Mouse (Mus musculus) C2C12 (cell line): ENCODE results near the gene Asic2. TPM values are rescaled to one million over a fixed set of nuclear protein-coding genes. Genes with fewer than 3 reads are reported as not detected.

Experiments used
- H3K27me3 ChIP-seq: one replicate; pipeline ENCODE4 v1.6.1; 2011; ENCODE audit not compliant: control insufficient read depth, insufficient read depth, insufficient read length
- H3K36me3 ChIP-seq: one replicate; pipeline ENCODE4 v1.6.1; 2011; ENCODE audit not compliant: control insufficient read depth, insufficient read depth
- H3K4me3 ChIP-seq: one replicate; pipeline ENCODE4 v1.5.1; 2011; ENCODE audit warnings: mild to moderate bottlenecking, control low read depth; ENCODE audit not compliant: poor library complexity, insufficient read depth, severe bottlenecking
- H3K79me2 ChIP-seq: one replicate; pipeline ENCODE4 v1.6.1; 2011; ENCODE audit not compliant: control insufficient read depth, insufficient read depth
- H3K79me3 ChIP-seq: one replicate; pipeline ENCODE4 v1.6.1; 2011; ENCODE audit warnings: low read depth, control low read depth
- H3ac ChIP-seq: one replicate; pipeline ENCODE3; 2011; ENCODE audit warnings: low read depth; ENCODE audit not compliant: control insufficient read depth, insufficient read length
- CEBPB ChIP-seq: IDR thresholded peaks from one replicate; pipeline ENCODE4 v1.6.1; 2011; ENCODE audit warnings: low read depth, mild to moderate bottlenecking, control low read depth, moderate library complexity
- CTCF ChIP-seq: IDR thresholded peaks from one replicate; pipeline ENCODE4 v1.5.1; 2011; ENCODE audit not compliant: control insufficient read depth, insufficient read depth, insufficient read length
- FOSL1 ChIP-seq: IDR thresholded peaks from one replicate; pipeline ENCODE4 v1.8.0; 2011; ENCODE audit warnings: mild to moderate bottlenecking, low read length; ENCODE audit not compliant: poor library complexity, insufficient read depth, severe bottlenecking
- MAX ChIP-seq: IDR thresholded peaks from one replicate; pipeline ENCODE4 v1.6.1; 2011; ENCODE audit warnings: mild to moderate bottlenecking, control low read depth
- MYOD1 ChIP-seq: IDR thresholded peaks from one replicate; pipeline ENCODE4 v1.6.1; 2011; ENCODE audit warnings: low read depth; ENCODE audit not compliant: control insufficient read depth, insufficient read length
- MYOG ChIP-seq: IDR thresholded peaks from one replicate; pipeline ENCODE4 v1.6.1; 2011; ENCODE audit not compliant: control insufficient read depth, insufficient read length; ENCODE audit errors: extremely low read depth
- USF1 ChIP-seq: IDR thresholded peaks from one replicate; pipeline ENCODE4 v1.6.1; 2011; ENCODE audit warnings: low read depth, mild to moderate bottlenecking, control low read depth, moderate library complexity
- polyA plus RNA-seq: library from polyadenylated mRNA; unstranded; fragments of >200 nt; fragmentation: generic; extraction: Trizol; gene quantifications from one replicate; pipeline ENCODE4 v1.2.1, GENCODE M21; 2012; ENCODE audit warnings: missing spikeins

Gene Asic2
- polyA plus RNA-seq, 1 experiment: not detected

DNA sequence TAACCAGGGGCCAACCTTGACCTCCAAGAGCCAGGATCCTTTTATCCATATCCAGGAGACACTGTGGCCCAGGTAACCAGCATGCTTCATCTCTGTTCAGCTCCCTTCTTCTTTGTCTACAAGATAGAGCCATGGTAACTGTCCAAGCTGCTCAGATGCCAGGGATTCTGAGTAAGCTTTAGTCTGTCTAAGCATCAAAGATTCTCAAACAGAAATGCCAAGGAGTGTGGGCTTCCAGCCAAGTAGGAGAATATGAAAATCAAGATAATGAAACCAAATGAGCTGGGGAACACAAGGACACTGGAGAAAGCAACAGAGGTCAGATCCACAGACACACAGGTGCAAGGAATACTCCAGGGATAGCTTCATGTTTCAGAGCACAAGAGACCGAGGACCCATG lies 153.4 kb downstream of the Asic2 start:
- no peaks in the 10 kb centered on the region for H3K79me2 ChIP-seq
- H3K36me3 ChIP-seq: no peaks in the 10 kb centered on the region
- TF ChIP-seq FOSL1: no peak
- TF ChIP-seq USF1: no peak
- no peak for TF ChIP-seq MAX
- no peak for TF ChIP-seq CTCF
- TF ChIP-seq MYOD1: no peak
- no peak for TF ChIP-seq MYOG
- no peak for TF ChIP-seq CEBPB
- H3K27me3 ChIP-seq: peaks cover 8% of the 10 kb centered on the region
- H3K79me3 ChIP-seq: no peaks in the 10 kb centered on the region
- no peak overlapping the region for H3K4me3 ChIP-seq
- no peak overlapping the region for H3ac ChIP-seq

DNA sequence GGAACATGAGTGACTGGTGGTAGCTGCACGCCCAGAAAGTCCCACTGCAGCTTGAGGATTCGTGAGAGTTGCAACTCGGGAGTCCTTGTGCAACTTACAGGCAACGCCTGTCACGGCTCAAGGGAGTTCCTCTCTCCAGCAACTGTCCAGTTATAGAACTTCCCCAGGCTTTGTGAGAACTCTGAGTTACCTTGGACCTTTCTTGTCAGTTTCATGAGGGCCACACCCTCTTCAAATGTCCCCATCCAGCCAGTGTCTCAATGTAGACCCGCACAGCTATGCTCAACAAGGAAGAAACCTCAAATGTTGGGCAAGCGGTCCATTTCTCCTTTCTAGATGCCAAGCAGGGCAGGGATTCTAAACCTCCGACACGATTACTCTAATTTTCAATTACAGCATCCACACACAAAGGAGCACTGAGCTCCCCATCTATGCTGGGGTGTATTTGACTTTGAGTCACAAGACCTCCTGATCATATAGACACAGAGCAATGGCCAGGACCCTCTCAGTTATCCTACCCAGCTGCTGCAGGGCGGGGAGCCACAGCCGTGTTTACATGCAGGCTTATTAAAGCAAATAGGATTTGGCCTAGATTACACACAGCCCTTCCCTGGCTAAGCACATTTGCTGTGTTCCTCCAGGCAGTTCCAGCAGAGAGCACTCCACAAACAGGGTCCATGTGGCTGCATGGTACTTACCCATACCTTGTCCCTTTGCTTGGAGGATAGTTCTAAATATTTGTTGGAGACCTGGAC lies 161.2 kb downstream of the Asic2 start:
- Histone ChIP-seq H3K27me3 (peaks cover 17% of the 10 kb centered on the region), H3K4me3 (no peak overlapping the region), H3ac (no peak overlapping the region), H3K36me3 (no peaks in the 10 kb centered on the region), H3K79me2 (no peaks in the 10 kb centered on the region), H3K79me3 (no peaks in the 10 kb centered on the region)
- TF ChIP-seq USF1: no peak
- no peak for TF ChIP-seq MYOG
- TF ChIP-seq FOSL1: no peak
- no peak for TF ChIP-seq MAX
- no peak for TF ChIP-seq MYOD1
- no peak for TF ChIP-seq CTCF
- TF ChIP-seq CEBPB: no peak

- Histone ChIP-seq H3K4me3 (no peak overlapping the region), H3ac (no peak overlapping the region), H3K79me3 (no peaks in the 10 kb centered on the region), H3K27me3 (peaks cover 15% of the 10 kb centered on the region), H3K36me3 (no peaks in the 10 kb centered on the region), H3K79me2 (no peaks in the 10 kb centered on the region)
- TF ChIP-seq MYOD1 (no peak), MAX (no peak), USF1 (no peak), MYOG (no peak), CEBPB (no peak), CTCF (no peak), FOSL1 (no peak)
Measured at GRCm38 (mm10) chr11:81803544-81803943, 164.7 kb downstream of the Asic2 start.

DNA sequence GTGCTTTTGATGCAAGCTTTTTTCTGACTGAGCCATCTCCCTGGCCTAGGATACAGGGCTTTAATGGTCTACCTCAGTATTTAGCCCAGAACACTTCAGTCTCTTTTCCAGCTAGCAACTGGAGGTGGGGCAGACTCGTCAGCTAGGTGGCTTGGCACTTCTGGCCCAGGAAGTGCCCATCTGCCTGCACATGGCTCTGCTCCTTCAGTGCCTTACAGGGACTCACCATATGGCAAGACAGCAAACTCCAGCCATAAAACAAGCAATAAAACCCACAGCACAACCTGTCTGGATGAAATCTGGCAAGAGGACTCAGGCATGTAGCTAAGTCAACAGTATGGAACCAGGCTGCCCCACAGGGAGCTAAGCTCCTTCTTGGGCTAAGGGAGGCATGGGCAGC lies 165.6 kb downstream of the Asic2 start:
- H3ac ChIP-seq: no peak overlapping the region
- H3K27me3 ChIP-seq: peaks cover 14% of the 10 kb centered on the region
- no peak overlapping the region for H3K4me3 ChIP-seq
- TF ChIP-seq CTCF: no peak
- TF ChIP-seq USF1: no peak
- no peak for TF ChIP-seq MYOD1
- TF ChIP-seq CEBPB: no peak
- TF ChIP-seq MYOG: no peak
- no peak for TF ChIP-seq MAX
- no peak for TF ChIP-seq FOSL1
- no peaks in the 10 kb centered on the region for H3K79me3 ChIP-seq
- no peaks in the 10 kb centered on the region for H3K79me2 ChIP-seq
- no peaks in the 10 kb centered on the region for H3K36me3 ChIP-seq

DNA sequence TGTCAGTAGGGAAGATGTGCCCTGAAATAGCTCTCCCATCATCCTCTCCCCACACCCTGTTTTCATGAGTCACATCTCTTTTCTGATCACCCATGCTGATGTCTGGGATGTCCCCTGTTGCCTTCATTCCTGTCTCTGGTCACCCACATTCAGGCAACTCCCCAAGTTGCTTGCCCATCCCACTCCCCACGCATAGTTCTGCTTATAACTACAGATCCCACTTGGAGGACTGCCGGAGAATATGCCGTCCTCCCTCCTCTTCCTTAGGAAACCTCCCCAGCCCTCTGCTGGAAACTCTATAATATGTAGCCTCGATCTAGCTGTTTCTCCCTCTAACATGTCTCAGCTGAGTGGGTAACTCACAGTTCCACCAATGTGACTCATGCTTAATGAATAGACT lies 167.4 kb downstream of the Asic2 start:
- no peaks in the 10 kb centered on the region for H3K79me2 ChIP-seq
- TF ChIP-seq CEBPB: no peak
- no peak for TF ChIP-seq MYOG
- TF ChIP-seq USF1: no peak
- no peak for TF ChIP-seq MYOD1
- no peak for TF ChIP-seq CTCF
- no peak for TF ChIP-seq FOSL1
- TF ChIP-seq MAX: no peak
- H3K27me3 ChIP-seq: peaks cover 8% of the 10 kb centered on the region
- no peaks in the 10 kb centered on the region for H3K79me3 ChIP-seq
- no peaks in the 10 kb centered on the region for H3K36me3 ChIP-seq
- no peak overlapping the region for H3ac ChIP-seq
- H3K4me3 ChIP-seq: no peak overlapping the region

DNA sequence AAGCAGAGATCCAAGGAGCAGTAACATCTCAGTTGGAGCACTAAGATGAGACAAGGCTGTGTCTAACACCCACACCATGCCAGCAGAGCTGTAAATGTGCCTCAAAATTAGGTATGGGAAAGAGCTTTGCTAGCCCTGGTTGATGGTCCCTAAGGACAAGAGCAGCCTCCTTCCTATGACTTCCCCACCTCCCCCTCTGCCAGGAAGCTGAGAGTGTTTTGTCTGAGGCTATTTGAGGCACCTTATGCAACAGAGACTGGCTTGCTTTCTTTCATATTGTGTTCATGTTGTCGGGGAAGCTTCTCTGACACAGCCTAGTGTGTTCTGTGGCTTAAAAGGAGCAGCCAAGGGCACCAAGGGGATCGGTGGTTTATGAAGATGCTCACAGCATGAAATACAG lies 174.7 kb downstream of the Asic2 start:
- no peaks in the 10 kb centered on the region for H3K79me3 ChIP-seq
- no peak for TF ChIP-seq MYOG
- TF ChIP-seq CEBPB: no peak
- TF ChIP-seq FOSL1: no peak
- no peak for TF ChIP-seq CTCF
- no peak for TF ChIP-seq MYOD1
- no peak for TF ChIP-seq USF1
- TF ChIP-seq MAX: no peak

More for the DNA sequence above, 174.7 kb downstream of the Asic2 start:
- Histone ChIP-seq H3K36me3 (no peaks in the 10 kb centered on the region), H3K4me3 (no peak overlapping the region), H3ac (no peak overlapping the region), H3K79me2 (no peaks in the 10 kb centered on the region), H3K27me3 (peaks cover 8% of the 10 kb centered on the region)
